Mouse (Mus musculus) CH12.LX (cell line): ENCODE results near the gene Hist1h1b.
"Not testable (repeated sequence)": the region's sequence is repeated elsewhere in the genome, so short reads cannot be mapped to it uniquely, and the experiment has no call there.

Experiments used
- E2F4 ChIP-seq: IDR thresholded peaks from 2 replicates; pipeline ENCODE4 v1.6.1; 2011; ENCODE audit warnings: low read depth, low read length, improper control_type of control experiment; ENCODE audit not compliant: insufficient replicate concordance
- EP300 ChIP-seq: IDR thresholded peaks from 2 replicates; pipeline ENCODE4 v1.6.1; 2011; ENCODE audit warnings: low read length, improper control_type of control experiment
- ZC3H11A ChIP-seq: IDR thresholded peaks from 2 replicates; pipeline ENCODE4 v1.6.1; 2012; ENCODE audit warnings: low read depth, mild to moderate bottlenecking, inconsistent platforms, low read length, improper control_type of control experiment

- not testable (repeated sequence) for TF ChIP-seq E2F4, EP300, ZC3H11A
Measured at GRCm38 (mm10) chr13:21812092-21812491, 31.7 kb upstream of the Hist1h1b start.
